Comparison of ENCODE assay signal across 14 mouse cellular contexts in genomic region chr3:120883650-120884049, GRCm38 (mm10).
DNase-seq lines count a peak whose midpoint lies in the region; ATAC-seq and TF ChIP-seq lines count a peak whose summit lies in the region.
"Had no signal": no experiment of that assay in that cellular context is flagged by ENCODE, and none has a peak within 500 bp of the region (broad histone marks: within the 10 kb centered on the region; RNA-seq: fewer than 3 reads in every experiment).

No protein-coding gene starts in this region.

- H3K9ac ChIP-seq in hindbrain, embryonic 12.5 days: no peak overlapping the region
- H3K9ac ChIP-seq in neural tube, embryonic 13.5 days: no peak overlapping the region
- no peak overlapping the region for H3K9ac ChIP-seq in intestine, postnatal 0 days (ENCODE audit: low read depth, low read length)
- H3K9ac ChIP-seq: heart, embryonic 13.5 days; limb, embryonic 12.5 days; liver, postnatal 0 days had no signal

- no peak overlapping the region for H3K27ac ChIP-seq in hindbrain, embryonic 12.5 days
- H3K27ac ChIP-seq in neural tube, embryonic 13.5 days (replicated peaks): 0 out of 2 replicates have a peak overlapping the region, but pooled peaks have one; percentile 6
- no peak overlapping the region for H3K27ac ChIP-seq in intestine, postnatal 0 days (ENCODE audit: low read depth, low read length)
- H3K27ac ChIP-seq: heart, embryonic 13.5 days; limb, embryonic 12.5 days; macrophage had no signal

- no peaks in the 10 kb centered on the region for H3K9me3 ChIP-seq in hindbrain, embryonic 12.5 days (replicated peaks)
- H3K9me3 ChIP-seq in neural tube, embryonic 13.5 days: no peaks in the 10 kb centered on the region
- no peaks in the 10 kb centered on the region for H3K9me3 ChIP-seq in intestine, postnatal 0 days (ENCODE audit: control insufficient read depth)
- H3K9me3 ChIP-seq: heart, embryonic 13.5 days; limb, embryonic 12.5 days had no signal

- H3K36me3 ChIP-seq in hindbrain, embryonic 12.5 days: no peaks in the 10 kb centered on the region
- no peaks in the 10 kb centered on the region for H3K36me3 ChIP-seq in neural tube, embryonic 13.5 days
- H3K36me3 ChIP-seq in intestine, postnatal 0 days (ENCODE audit: control insufficient read depth, insufficient read depth): no peaks in the 10 kb centered on the region
- H3K36me3 ChIP-seq: heart, embryonic 13.5 days; limb, embryonic 12.5 days had no signal

- H3K4me1 ChIP-seq in hindbrain, embryonic 12.5 days: peaks cover 7% of the 10 kb centered on the region
- peaks cover 8% of the 10 kb centered on the region for H3K4me1 ChIP-seq in neural tube, embryonic 13.5 days (replicated peaks)
- no peaks in the 10 kb centered on the region for H3K4me1 ChIP-seq in intestine, postnatal 0 days (replicated peaks; ENCODE audit: control insufficient read depth, insufficient read depth, low read length)
- H3K4me1 ChIP-seq: heart, embryonic 13.5 days; limb, embryonic 12.5 days had no signal

- 43% methylated on average over 5 of the region's 5 CpGs for WGBS in hindbrain, embryonic 12.5 days
- WGBS in neural tube, embryonic 13.5 days: 30% methylated on average over 5 of the region's 5 CpGs
- 58% methylated on average over 5 of the region's 5 CpGs for WGBS in intestine, postnatal 0 days

- peak; percentile 69; the same call in 1 of the 2 replicates for ATAC-seq in hindbrain, embryonic 12.5 days (ENCODE audit: low FRiP score)
- 0 out of 2 replicates have a peak, but pooled peaks have one; percentile 47 for ATAC-seq in neural tube, embryonic 13.5 days (ENCODE audit: low read depth)
- no peak for ATAC-seq in megakaryocyte, adult 5-6 weeks (ENCODE audit: poor library complexity, severe bottlenecking)
- ATAC-seq in intestine, postnatal 0 days: no peak
- ATAC-seq: liver, postnatal 0 days had no signal

- intact Hi-C loops in heart, postnatal 14 days (cut with DNase I): no loop called here

- DNase-seq in heart, adult 11 months: peak; percentile 44
- no peak for DNase-seq in heart, postnatal 14 days
- peak; percentile 26 to 36 for DNase-seq in cerebellum, postnatal 25 days
- DNase-seq: gastrocnemius, postnatal 25 days; kidney, postnatal 10 days; liver, postnatal 0 days; right cerebral cortex, postnatal 25 days had no signal

- no peak for TF ChIP-seq CTCF in intestine, postnatal 0 days (IDR thresholded peaks at IDR 0.05; ENCODE audit: low read depth)

- H3K4me3 ChIP-seq in hindbrain, embryonic 12.5 days: no peak overlapping the region
- H3K4me3 ChIP-seq in neural tube, embryonic 13.5 days: no peak overlapping the region
- no peak overlapping the region for H3K4me3 ChIP-seq in intestine, postnatal 0 days (ENCODE audit: low read depth, low read length)
- H3K4me3 ChIP-seq: heart, embryonic 13.5 days; limb, embryonic 12.5 days had no signal

- H3K4me2 ChIP-seq in hindbrain, embryonic 12.5 days (replicated peaks): no peak overlapping the region
- peak overlapping the region; percentile 2; the same call in 1 of the 2 replicates for H3K4me2 ChIP-seq in neural tube, embryonic 13.5 days
- no peak overlapping the region for H3K4me2 ChIP-seq in intestine, postnatal 0 days (replicated peaks; ENCODE audit: low read depth)
- H3K4me2 ChIP-seq: heart, embryonic 13.5 days; limb, embryonic 12.5 days had no signal

- no peaks in the 10 kb centered on the region for H3K27me3 ChIP-seq in hindbrain, embryonic 12.5 days
- H3K27me3 ChIP-seq in neural tube, embryonic 13.5 days: no peaks in the 10 kb centered on the region
- H3K27me3 ChIP-seq in intestine, postnatal 0 days (replicated peaks; ENCODE audit: control insufficient read depth, insufficient read depth, low read length): no peaks in the 10 kb centered on the region
- H3K27me3 ChIP-seq: heart, embryonic 13.5 days; limb, embryonic 12.5 days had no signal

Comparison
In these comparisons a context has a peak if more than half of its experiments do, and no peak if none do; other contexts are left out.
1. DNase-seq: peak in heart, adult 11 months (single experiment) and cerebellum, postnatal 25 days (2 of 2); none in heart, postnatal 14 days (0 of 2).
2. ATAC-seq: peak in hindbrain, embryonic 12.5 days (single experiment) and neural tube, embryonic 13.5 days (single experiment); none in megakaryocyte, adult 5-6 weeks (single experiment) and intestine, postnatal 0 days (single experiment).